Mouse (Mus musculus) WW6 (cell line): Measurements from ENCODE around the gene Smox.

Experiments
- DNase-seq: peaks from one replicate; pipeline ENCODE4 v3.0.0-alpha.2; 2013; ENCODE audit warnings: low read depth, low spot score

The Smox gene

GRCm38 (mm10) chr2:131551701-131552620 is 60.7 kb downstream of the Smox start:
- no peak for DNase-seq

- DNase-seq: no peak
These were observed 61.6 kb downstream of the Smox start for GRCm38 (mm10) chr2:131552736-131553400.

DNA sequence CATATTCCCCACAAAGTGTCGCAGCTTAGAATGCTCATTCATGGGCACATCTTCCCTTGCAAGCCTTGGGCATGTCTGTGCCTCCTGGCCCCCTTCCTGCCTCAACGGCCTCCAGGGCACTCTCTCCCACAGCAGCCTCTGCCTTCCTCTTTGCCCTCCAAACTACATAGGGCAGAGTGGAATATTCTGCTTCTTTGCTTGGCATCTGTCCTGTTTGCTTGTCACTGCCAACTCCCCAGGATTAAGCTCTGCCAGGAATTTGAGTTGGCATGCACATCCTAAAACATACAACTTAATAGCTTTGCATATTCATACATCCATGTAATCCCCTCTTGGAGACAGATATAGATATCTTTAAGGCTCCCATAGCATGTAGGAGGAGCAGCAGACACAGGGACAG is 66.6 kb downstream of the Smox start:
- DNase-seq: no peak

DNA sequence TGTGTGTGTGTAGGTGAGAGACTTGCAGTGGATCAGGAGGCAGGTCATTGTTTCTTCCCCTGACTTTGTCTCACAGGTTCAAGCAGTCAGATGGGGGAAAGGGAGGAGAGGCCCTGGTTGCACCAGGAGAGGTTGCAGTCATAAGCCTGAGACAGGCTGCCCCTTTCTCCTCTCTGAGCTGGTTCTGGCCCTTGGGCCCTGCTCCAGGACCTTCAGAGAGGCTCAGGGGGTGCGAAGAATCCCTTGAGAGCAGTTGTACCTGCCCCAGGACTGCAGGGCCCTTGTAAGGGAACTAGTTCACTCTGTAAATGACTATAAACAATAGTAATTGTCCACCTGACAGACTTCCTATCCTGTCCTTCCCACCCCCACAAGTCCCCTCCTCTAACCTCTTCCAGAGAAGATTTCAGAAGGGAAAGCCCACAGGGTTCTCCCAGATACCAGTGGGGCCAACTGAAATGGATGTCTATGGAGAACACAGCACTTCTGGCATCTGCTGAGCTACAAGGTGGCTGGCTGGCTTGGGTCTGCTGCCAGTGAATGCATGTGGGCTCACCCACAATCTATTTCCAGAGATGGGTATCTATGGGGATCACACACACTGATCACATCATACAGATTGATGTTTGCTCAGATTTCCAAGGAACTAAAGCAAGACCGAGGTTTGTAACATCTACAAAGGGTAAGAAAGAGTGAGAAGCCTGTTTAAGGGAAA is 69.1 kb downstream of the Smox start:
- DNase-seq: no peak

- DNase-seq: no peak
These were observed 70.1 kb downstream of the Smox start for GRCm38 (mm10) chr2:131561344-131561870.

DNA sequence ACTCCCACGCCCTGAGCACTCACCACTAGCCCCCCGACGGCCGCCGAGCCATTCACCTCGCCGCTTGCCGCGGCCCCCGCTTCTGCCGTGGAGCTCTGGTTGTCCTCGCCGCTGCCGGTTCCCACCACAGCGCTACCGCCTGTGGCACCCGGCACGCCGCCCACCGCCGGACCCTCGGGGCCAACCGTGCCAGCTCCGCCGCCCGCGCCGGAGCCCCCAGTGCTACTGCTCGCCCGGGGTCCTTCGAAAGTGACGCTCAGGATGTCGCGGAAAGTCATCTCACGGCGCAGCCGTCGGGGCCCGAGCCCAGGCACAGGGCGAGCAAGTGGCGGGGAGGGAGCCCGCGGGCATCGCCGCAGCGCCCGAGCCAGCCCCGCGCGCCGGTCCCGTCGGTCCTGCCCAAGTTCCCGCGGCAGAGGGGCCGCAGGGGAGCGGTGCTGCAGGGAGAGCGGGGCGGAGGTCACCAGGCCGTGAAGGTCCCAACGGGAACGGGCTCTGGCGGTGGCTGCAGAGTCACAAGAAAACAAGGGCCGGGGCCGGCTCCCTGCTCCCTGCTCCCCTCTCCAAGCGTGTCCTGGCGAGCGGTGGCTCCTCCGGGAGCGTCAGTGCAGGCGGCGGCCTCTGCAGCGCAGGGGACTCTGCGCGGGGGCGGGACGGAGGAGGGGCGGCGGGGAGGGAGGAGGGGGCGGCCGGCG is 70.7 kb downstream of the Smox start, which contains the start of gene Adra1d:
Gene Adra1d, minus strand, starts transcription at position 393 of the 695 bp plus-strand sequence.
- no peak for DNase-seq

DNA sequence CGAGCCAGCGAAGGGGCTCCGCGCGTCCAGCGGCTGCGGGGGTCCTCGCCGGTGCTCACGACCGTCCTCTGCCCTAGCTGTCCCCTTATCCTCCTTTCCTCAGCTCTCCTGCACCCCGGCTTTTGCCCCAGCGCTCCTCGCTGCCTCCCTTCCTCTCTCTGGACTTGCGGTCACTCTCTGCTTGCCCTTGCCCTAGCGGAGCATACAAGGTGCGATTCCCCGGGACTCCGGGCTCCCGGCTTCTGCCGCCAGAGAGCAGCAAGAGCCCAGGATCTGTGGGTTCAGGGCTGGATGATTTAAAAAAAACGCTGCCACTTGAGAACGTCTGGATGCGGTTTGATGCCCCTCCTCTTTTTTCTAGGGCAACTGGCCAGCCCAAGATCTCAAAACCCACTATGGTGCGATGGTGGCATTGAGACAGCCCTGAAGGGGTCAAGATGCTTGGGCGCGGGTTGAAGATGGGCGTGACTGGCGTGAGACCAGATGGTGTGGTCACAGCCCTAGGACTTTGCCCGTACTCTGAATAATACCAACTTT is 71.4 kb downstream of the Smox start:
- no peak for DNase-seq
